Mouse (Mus musculus): ENCODE results near the gene Sel1l2. TPM values are rescaled to one million over a fixed set of nuclear protein-coding genes. Genes with fewer than 3 reads are reported as not detected.
"Not testable (repeated sequence)": the region's sequence is repeated elsewhere in the genome, so short reads cannot be mapped to it uniquely, and the experiment has no call there.

Gene Sel1l2
- total RNA-seq, 1 experiment = not detected

DNA sequence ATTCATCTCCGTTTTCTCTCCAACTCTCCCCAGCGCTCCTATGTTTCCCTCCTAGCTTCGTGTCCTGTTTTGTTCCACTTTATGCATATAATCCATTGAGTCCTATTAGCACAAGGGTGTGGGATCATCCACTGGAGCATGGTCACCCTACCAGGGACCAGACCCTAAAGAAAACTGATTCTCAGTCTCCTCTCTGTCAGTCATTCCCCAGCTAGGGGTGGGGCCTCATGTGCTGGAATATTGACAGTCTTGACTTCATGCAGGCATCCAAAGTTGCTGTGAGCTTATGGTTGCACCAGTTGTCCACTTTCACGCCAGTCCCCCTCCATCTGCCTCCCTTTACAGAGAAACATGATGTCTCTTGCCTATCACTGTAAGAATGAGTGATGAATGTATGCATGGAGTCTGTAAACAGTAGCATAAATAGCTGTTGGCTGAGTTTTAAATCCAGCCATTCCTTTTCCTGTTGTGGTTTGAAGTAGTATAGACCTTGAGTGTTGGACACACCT is 174.9 kb downstream of the Sel1l2 start:
- in situ Hi-C loops (cut with MboI; ENCODE audit: low sequenced_read_pairs in 2 of 2, unreplicated experiment in 2 of 2) = no loop called here
- Histone ChIP-seq H3K4me1 (ENCODE audit: control insufficient read depth in 2 of 2, insufficient read depth in 2 of 2, low read length in 2 of 2, poor library complexity in 1 of 2) (no peaks in the 10 kb centered on the region), H3K27ac (ENCODE audit: insufficient read depth, low read depth, low read length, poor library complexity, severe bottlenecking) (no peak overlapping the region), H3K9me3 (ENCODE audit: control insufficient read depth, insufficient read depth, low read depth, low read length) (no peaks in the 10 kb centered on the region), H3K9ac (ENCODE audit: insufficient read depth, low read depth, low read length, poor library complexity, severe bottlenecking) (no peak overlapping the region), H3K4me3 (ENCODE audit: insufficient read depth in 1 of 2, low read depth in 1 of 2, low read length in 2 of 2, poor library complexity in 1 of 2, severe bottlenecking in 1 of 2) (no peak overlapping the region), H3K36me3 (ENCODE audit: control insufficient read depth, insufficient read depth, low read length, poor library complexity, severe bottlenecking) (no peaks in the 10 kb centered on the region)
- TF ChIP-seq MAFK (IDR thresholded peaks at IDR 0.05; ENCODE audit: insufficient read depth, low read depth, low read length) = no peak
- no peak for TF ChIP-seq HCFC1 (IDR thresholded peaks at IDR 0.05; ENCODE audit: borderline replicate concordance, insufficient read depth, low read length)
- no peak for TF ChIP-seq ZC3H11A (IDR thresholded peaks at IDR 0.05; ENCODE audit: borderline replicate concordance, low read depth, low read length)
- no peak for TF ChIP-seq ZNF384 (IDR thresholded peaks at IDR 0.05; ENCODE audit: low read depth, low read length)
- no peak for TF ChIP-seq CHD2 (IDR thresholded peaks at IDR 0.05; ENCODE audit: low read depth, low read length)
- no peak for DNase-seq (ENCODE audit: low read depth, low spot score)

- H3K27ac ChIP-seq (ENCODE audit: insufficient read depth, low read depth, low read length, poor library complexity, severe bottlenecking) = no peak overlapping the region
- no peak overlapping the region for H3K4me3 ChIP-seq (ENCODE audit: insufficient read depth in 1 of 2, low read depth in 1 of 2, low read length in 2 of 2, poor library complexity in 1 of 2, severe bottlenecking in 1 of 2)
- DNase-seq (ENCODE audit: low read depth, low spot score) = no peak
- H3K4me1 ChIP-seq (ENCODE audit: control insufficient read depth in 2 of 2, insufficient read depth in 2 of 2, low read length in 2 of 2, poor library complexity in 1 of 2) = no peaks in the 10 kb centered on the region
- peaks cover 2% of the 10 kb centered on the region; the same call in 1 of the 2 replicates for H3K36me3 ChIP-seq (ENCODE audit: control insufficient read depth, insufficient read depth, low read length, poor library complexity, severe bottlenecking)
- H3K9me3 ChIP-seq (ENCODE audit: control insufficient read depth, insufficient read depth, low read depth, low read length) = no peaks in the 10 kb centered on the region
- H3K9ac ChIP-seq (ENCODE audit: insufficient read depth, low read depth, low read length, poor library complexity, severe bottlenecking) = no peak overlapping the region
- in situ Hi-C loops (cut with MboI; ENCODE audit: low sequenced_read_pairs in 2 of 2, unreplicated experiment in 2 of 2) = no loop called here
- TF ChIP-seq ZNF384 (IDR thresholded peaks at IDR 0.05; ENCODE audit: low read depth, low read length) (no peak), HCFC1 (IDR thresholded peaks at IDR 0.05; ENCODE audit: borderline replicate concordance, insufficient read depth, low read length) (no peak), CHD2 (IDR thresholded peaks at IDR 0.05; ENCODE audit: low read depth, low read length) (no peak), MAFK (IDR thresholded peaks at IDR 0.05; ENCODE audit: insufficient read depth, low read depth, low read length) (no peak), ZC3H11A (IDR thresholded peaks at IDR 0.05; ENCODE audit: borderline replicate concordance, low read depth, low read length) (no peak)
Observed at GRCm38 (mm10) chr2:140203756-140204155, 185.8 kb downstream of the Sel1l2 start.

DNA sequence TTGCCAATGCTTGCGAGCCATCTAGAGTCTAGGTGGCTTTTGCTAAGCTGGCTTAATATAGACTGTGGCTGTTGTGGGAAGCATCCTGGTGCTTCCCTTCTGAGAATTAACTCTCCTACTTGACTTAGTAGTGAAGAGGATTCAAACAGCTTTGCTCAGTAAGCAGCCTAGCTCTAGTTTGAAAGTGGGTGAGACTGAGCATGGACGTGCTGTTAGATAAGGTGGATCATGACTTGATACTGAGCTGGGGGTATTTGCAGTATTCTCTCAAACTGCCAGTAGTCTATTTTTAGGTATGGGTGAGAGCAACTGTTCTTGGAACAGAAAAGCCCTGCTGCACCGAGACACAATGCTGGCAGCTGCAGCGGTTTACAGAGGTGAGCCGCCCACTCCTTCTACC is 186.9 kb downstream of the Sel1l2 start:
- no peak for DNase-seq (ENCODE audit: low read depth, low spot score)
- Histone ChIP-seq H3K27ac (ENCODE audit: insufficient read depth, low read depth, low read length, poor library complexity, severe bottlenecking) (no peak overlapping the region), H3K4me3 (ENCODE audit: insufficient read depth in 1 of 2, low read depth in 1 of 2, low read length in 2 of 2, poor library complexity in 1 of 2, severe bottlenecking in 1 of 2) (no peak overlapping the region), H3K9me3 (ENCODE audit: control insufficient read depth, insufficient read depth, low read depth, low read length) (no peaks in the 10 kb centered on the region), H3K36me3 (ENCODE audit: control insufficient read depth, insufficient read depth, low read length, poor library complexity, severe bottlenecking) (peaks cover 2% of the 10 kb centered on the region; the same call in 1 of the 2 replicates), H3K9ac (ENCODE audit: insufficient read depth, low read depth, low read length, poor library complexity, severe bottlenecking) (no peak overlapping the region), H3K4me1 (ENCODE audit: control insufficient read depth in 2 of 2, insufficient read depth in 2 of 2, low read length in 2 of 2, poor library complexity in 1 of 2) (no peaks in the 10 kb centered on the region)
- in situ Hi-C loops (cut with MboI; ENCODE audit: low sequenced_read_pairs in 2 of 2, unreplicated experiment in 2 of 2) = no loop called here
- TF ChIP-seq ZNF384 (IDR thresholded peaks at IDR 0.05; ENCODE audit: low read depth, low read length) (no peak), HCFC1 (IDR thresholded peaks at IDR 0.05; ENCODE audit: borderline replicate concordance, insufficient read depth, low read length) (no peak), ZC3H11A (IDR thresholded peaks at IDR 0.05; ENCODE audit: borderline replicate concordance, low read depth, low read length) (no peak), MAFK (IDR thresholded peaks at IDR 0.05; ENCODE audit: insufficient read depth, low read depth, low read length) (no peak), CHD2 (IDR thresholded peaks at IDR 0.05; ENCODE audit: low read depth, low read length) (no peak)

GRCm38 (mm10) chr2:140200713-140201112 is 188.8 kb downstream of the Sel1l2 start:
- DNase-seq (ENCODE audit: low read depth, low spot score) = no peak
- in situ Hi-C loops (cut with MboI; ENCODE audit: low sequenced_read_pairs in 2 of 2, unreplicated experiment in 2 of 2) = no loop called here
- no peak overlapping the region for H3K9ac ChIP-seq (ENCODE audit: insufficient read depth, low read depth, low read length, poor library complexity, severe bottlenecking)
- no peaks in the 10 kb centered on the region for H3K9me3 ChIP-seq (ENCODE audit: control insufficient read depth, insufficient read depth, low read depth, low read length)
- H3K4me1 ChIP-seq (ENCODE audit: control insufficient read depth in 2 of 2, insufficient read depth in 2 of 2, low read length in 2 of 2, poor library complexity in 1 of 2) = no peaks in the 10 kb centered on the region
- TF ChIP-seq MAFK (IDR thresholded peaks at IDR 0.05; ENCODE audit: insufficient read depth, low read depth, low read length) = no peak
- TF ChIP-seq ZNF384 (IDR thresholded peaks at IDR 0.05; ENCODE audit: low read depth, low read length) = no peak
- no peak for TF ChIP-seq ZC3H11A (IDR thresholded peaks at IDR 0.05; ENCODE audit: borderline replicate concordance, low read depth, low read length)
- TF ChIP-seq CHD2 (IDR thresholded peaks at IDR 0.05; ENCODE audit: low read depth, low read length) = no peak
- TF ChIP-seq HCFC1 (IDR thresholded peaks at IDR 0.05; ENCODE audit: borderline replicate concordance, insufficient read depth, low read length) = no peak
- H3K4me3 ChIP-seq (ENCODE audit: insufficient read depth in 1 of 2, low read depth in 1 of 2, low read length in 2 of 2, poor library complexity in 1 of 2, severe bottlenecking in 1 of 2) = no peak overlapping the region
- no peak overlapping the region for H3K27ac ChIP-seq (ENCODE audit: insufficient read depth, low read depth, low read length, poor library complexity, severe bottlenecking)
- H3K36me3 ChIP-seq (ENCODE audit: control insufficient read depth, insufficient read depth, low read length, poor library complexity, severe bottlenecking) = peaks cover 2% of the 10 kb centered on the region; the same call in 1 of the 2 replicates

DNA sequence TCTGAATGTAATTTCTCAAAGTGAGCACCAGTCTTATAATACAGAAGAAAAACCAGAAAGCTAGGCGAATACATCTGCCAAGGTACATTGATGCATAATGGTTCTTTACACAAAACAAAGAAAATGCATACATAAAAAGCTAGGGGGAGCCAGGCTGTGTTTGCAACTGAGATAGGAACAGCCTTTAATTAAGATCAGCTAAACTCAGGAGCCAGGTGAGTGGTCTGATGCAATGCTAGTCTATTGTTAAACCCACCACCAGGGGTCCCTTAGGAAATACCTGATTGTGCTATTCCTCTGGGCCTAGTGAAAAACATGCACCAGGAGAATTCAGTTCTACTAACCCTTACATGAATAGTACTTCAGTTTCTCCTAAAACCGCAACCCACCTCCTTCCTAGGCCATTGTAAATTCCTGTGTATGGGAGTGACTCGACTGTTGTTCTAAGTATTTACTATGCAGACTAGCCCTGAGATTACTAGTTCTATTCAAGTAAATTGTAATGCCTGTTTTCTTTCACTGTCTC is 203.8 kb downstream of the Sel1l2 start:
- in situ Hi-C loops (cut with MboI; ENCODE audit: low sequenced_read_pairs in 2 of 2, unreplicated experiment in 2 of 2) = not testable (repeated sequence)

More for the DNA sequence above, 203.8 kb downstream of the Sel1l2 start:
- not testable (repeated sequence) for DNase-seq (ENCODE audit: low read depth, low spot score); H3K9ac ChIP-seq (ENCODE audit: insufficient read depth, low read depth, low read length, poor library complexity, severe bottlenecking); H3K4me3 ChIP-seq (ENCODE audit: insufficient read depth in 1 of 2, low read depth in 1 of 2, low read length in 2 of 2, poor library complexity in 1 of 2, severe bottlenecking in 1 of 2); H3K36me3 ChIP-seq (ENCODE audit: control insufficient read depth, insufficient read depth, low read length, poor library complexity, severe bottlenecking); H3K27ac ChIP-seq (ENCODE audit: insufficient read depth, low read depth, low read length, poor library complexity, severe bottlenecking); H3K4me1 ChIP-seq (ENCODE audit: control insufficient read depth in 2 of 2, insufficient read depth in 2 of 2, low read length in 2 of 2, poor library complexity in 1 of 2); H3K9me3 ChIP-seq (ENCODE audit: control insufficient read depth, insufficient read depth, low read depth, low read length)

Other genes starting within 250 kb of the Sel1l2 start
- gene Gm17374, start 237.7 kb downstream of the Sel1l2 start, total RNA-seq (2012; rRNA removed) = not detected in 2 replicates
- 30.2 and 41.9 TPM in 2 replicates for gene Esf1, start 219.1 kb downstream of the Sel1l2 start, total RNA-seq (2012; rRNA removed)
- gene Ndufaf5, start 219.1 kb downstream of the Sel1l2 start, total RNA-seq (2012; rRNA removed) = 12.9 and 14.0 TPM in 2 replicates
- gene Macrod2, start 5.6 kb upstream of the Sel1l2 start, total RNA-seq (2012; rRNA removed) = 11.7 and 12.7 TPM in 2 replicates

Measured in ES-E14 (cell line).